Mouse (Mus musculus) embryonic stem cell, embryonic (primary cell): Measurements from ENCODE around the gene Zc3h8.

Source experiments
- CTCF ChIA-PET, 4 experiments: fragments of 300-600 bp in 2 of 4; fragments of 350-600 bp in 2 of 4; sonication (Branson Sonifier 250); formaldehyde crosslinking; loops; one replicate each; lab custom pipeline; 2022; ENCODE audit warnings: inconsistent platforms in 2 of 4; lab: Charles Lee
- POLR2A ChIA-PET, 4 experiments: fragments of 300-600 bp in 2 of 4; fragments of 350-600 bp in 2 of 4; sonication (Branson Sonifier 250); formaldehyde crosslinking; loops; one replicate each; lab custom pipeline; 2022; ENCODE audit warnings: antibody characterized with exemption in 4 of 4, inconsistent platforms in 1 of 4; lab: Charles Lee

The Zc3h8 gene

DNA sequence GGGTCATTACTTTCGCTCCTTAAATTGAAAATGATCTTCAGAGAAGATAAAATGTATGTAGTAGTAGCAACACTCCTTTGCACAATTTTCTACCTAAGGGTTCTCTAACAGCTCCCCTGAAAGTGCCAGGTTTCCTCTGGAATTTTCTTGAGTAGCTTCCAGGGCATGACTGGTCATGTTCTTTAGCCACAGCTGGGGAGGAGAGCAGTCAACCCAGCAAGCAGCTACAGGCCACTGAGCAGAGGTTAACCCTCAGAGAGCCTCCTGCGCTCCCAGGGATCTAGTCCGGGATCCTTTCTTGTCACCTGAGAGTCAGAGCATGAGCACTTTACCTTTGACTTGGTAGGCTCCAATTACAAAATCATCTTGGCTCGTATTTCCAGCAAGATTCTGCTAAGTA, 19.1 kb downstream of the Zc3h8 start:
- ChIA-PET CTCF (interaction anchor here in 1 of 4 experiments (1.4 kb wide), 1 partner anchor 227 kb away, joined by 3 read pairs; no protein-coding TSS in a partner anchor), POLR2A (interaction anchor here in 1 of 4 experiments (1.0 kb wide), 1 partner anchor 18 kb away, joined by 3 read pairs; no protein-coding TSS in a partner anchor)

- CTCF ChIA-PET = interaction anchor here in 1 of 4 experiments (0.6 kb wide), 1 partner anchor 438 kb away, joined by 4 read pairs; no protein-coding TSS in a partner anchor
- POLR2A ChIA-PET = interaction anchor here in 1 of 4 experiments (0.9 to 1.7 kb wide), 4 partner anchors 50 to 275 kb away, joined by 3 to 5 read pairs (median 3); partner anchors contain the start of genes Ttl and Zc3h6
These were observed 27.3 kb downstream of the Zc3h8 start for GRCm38 (mm10) chr2:128916528-128916927.

GRCm38 (mm10) chr2:128914978-128915377, 28.9 kb downstream of the Zc3h8 start:
- CTCF ChIA-PET = no interaction called here
- POLR2A ChIA-PET = no interaction called here

GRCm38 (mm10) chr2:128903661-128904060, 40.2 kb downstream of the Zc3h8 start:
- CTCF ChIA-PET = interaction anchor here in 1 of 4 experiments (0.7 kb wide), 1 partner anchor 10 kb away, joined by 3 read pairs; no protein-coding TSS in a partner anchor
- POLR2A ChIA-PET = no interaction called here

GRCm38 (mm10) chr2:128902843-128903242, 41.0 kb downstream of the Zc3h8 start:
- POLR2A ChIA-PET = no interaction called here
- CTCF ChIA-PET = interaction anchor here in 1 of 4 experiments (1.7 kb wide), 1 partner anchor 21 kb away, joined by 4 read pairs; no protein-coding TSS in a partner anchor

GRCm38 (mm10) chr2:128892180-128892721, 51.6 kb downstream of the Zc3h8 start:
- ChIA-PET POLR2A (interaction anchor here in 2 of 4 experiments (0.5 to 1.5 kb wide), 2 partner anchors 122 to 173 kb away, joined by 3 read pairs; partner anchors contain the start of gene Ttl (in 1 of the 2)), CTCF (interaction anchor here in 1 of 4 experiments (0.6 kb wide), 1 partner anchor 1396 kb away, joined by 3 read pairs; no protein-coding TSS in a partner anchor)

DNA sequence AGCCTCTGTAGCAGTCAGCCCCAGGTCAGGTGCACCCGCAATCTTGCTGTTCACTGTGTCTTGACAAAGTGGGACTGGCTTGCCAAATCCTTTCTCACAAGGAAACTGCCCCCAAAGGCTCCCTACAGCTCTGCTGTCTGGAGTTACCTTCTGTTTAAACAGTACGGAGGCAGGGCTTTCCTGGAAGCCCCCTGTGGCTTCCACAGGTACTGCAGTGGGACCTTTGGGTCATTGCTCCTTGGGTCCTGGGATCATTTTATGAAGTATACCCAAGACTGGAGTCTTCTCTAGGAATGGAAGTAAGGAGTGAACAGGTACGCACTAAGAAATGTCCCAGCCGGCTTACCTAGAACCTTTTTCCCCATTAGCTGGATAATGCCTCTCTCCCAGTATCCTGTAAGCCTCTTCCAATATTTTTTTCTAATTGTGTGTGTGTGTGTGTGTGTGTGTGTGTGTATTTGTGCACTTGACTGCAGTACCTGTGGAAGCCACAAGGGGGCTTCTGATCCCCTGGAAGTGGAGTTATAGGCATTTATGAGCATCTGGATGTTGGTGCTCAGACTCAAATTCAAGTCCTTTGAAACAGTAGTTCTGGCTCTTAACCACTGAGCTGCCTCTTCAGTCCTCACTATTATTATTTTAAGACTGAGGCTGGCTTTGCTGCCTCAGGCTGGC, 53.1 kb downstream of the Zc3h8 start:
- POLR2A ChIA-PET = interaction anchor here in 2 of 4 experiments (0.6 to 1.2 kb wide), 4 partner anchors 12 to 1297 kb away, joined by 3 to 10 read pairs (median 4); no protein-coding TSS in a partner anchor
- CTCF ChIA-PET = interaction anchor here in 1 of 4 experiments (0.7 kb wide), 1 partner anchor 73 kb away, joined by 4 read pairs; no protein-coding TSS in a partner anchor

GRCm38 (mm10) chr2:128887866-128888550, 55.9 kb downstream of the Zc3h8 start:
- POLR2A ChIA-PET = interaction anchor here in 3 of 4 experiments (0.7 to 1.0 kb wide), 3 partner anchors 174 to 474 kb away, joined by 3 read pairs; partner anchors contain the start of gene Slc20a1 (in 1 of the 3)
- CTCF ChIA-PET = interaction anchor here in 1 of 4 experiments (0.6 kb wide), 1 partner anchor 1543 kb away, joined by 16 read pairs; no protein-coding TSS in a partner anchor

GRCm38 (mm10) chr2:128885225-128885811, 58.6 kb downstream of the Zc3h8 start:
- POLR2A ChIA-PET = no interaction called here
- CTCF ChIA-PET = no interaction called here

DNA sequence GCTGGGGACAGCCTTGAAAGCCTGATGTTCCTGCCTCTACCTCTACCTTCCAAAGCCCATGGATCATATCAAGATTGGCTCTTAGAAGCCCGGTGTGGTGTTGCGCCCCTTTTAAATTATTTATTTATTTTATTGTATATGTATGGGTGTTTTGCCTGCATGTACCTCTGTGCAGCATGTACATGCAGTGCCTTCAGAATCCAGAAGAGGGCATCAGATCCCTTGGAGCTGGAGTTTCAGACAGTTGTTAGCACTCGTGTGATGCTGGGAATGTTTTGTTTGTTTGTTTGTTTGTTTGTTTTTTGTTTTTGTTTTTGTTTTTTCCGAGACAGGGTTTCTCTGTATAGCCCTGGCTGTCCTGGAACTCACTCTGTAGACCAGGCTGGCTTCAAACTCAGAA, 62.6 kb downstream of the Zc3h8 start:
- ChIA-PET CTCF (interaction anchor here in 3 of 4 experiments (0.6 to 1.6 kb wide), 5 partner anchors 44 to 948 kb away, joined by 3 to 5 read pairs (median 3); no protein-coding TSS in a partner anchor), POLR2A (no interaction called here)
